Mouse (Mus musculus): ENCODE measurements at regions not wholly inside any gene's neighbourhood (a gene's known extent, or its start where the extent isn't known, plus 50 kb on each side); places are given as distances from the start of the nearest gene placed in this dataset.

DNA sequence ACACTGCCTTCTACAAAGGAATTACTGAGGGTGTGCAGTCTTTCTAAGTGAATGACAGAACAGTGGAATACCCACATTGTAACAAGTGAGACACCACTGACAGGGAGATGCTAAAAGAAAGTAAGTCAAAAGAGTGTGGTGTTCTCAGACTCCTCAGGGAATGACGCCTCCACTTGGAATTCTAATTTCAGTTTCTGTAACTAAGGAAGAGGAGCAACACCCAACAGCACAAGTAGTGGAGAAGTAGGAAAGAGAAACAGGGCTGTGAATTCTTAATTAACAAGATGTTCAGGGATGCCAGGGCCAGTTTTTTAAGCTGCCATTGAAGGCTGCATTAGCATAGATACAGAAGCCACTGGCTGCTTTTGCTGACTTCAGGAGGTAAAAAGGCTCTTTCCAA is 81.4 kb downstream of the Fscb start:
- DNase-seq (ENCODE audit: low read depth, low spot score) = peak; percentile 60

DNA sequence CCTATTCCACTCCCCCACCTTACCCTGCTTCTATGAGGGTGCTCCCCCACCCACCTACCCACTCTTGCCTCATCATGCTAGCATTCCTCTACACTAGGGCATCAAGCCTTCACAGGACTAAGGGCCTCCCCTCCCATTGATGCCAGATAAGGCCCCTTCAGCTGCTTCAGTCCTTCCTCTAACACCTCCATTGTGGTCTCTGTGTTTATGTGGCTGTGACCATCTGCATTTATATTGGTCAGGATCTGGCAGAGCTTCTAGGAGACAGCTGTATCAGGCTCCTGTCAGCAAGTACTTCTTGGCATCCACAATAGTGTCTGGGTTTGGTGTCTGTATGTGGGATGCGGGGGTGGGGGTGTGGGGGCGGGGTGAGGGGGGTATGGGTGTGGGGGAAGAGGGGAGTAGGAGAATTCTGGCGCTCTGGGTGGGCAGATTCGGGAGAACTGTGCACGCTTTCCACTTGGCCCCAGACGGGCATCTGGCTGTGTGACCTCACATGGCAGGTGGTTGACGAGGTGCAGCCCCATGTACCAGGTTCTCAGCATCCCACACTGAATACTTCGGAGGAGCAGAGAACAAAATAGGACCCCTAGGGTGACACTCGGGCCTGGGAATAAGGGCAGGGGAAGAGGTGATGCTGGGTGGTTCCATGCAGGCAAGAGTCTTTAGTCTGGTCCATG is 84.6 kb downstream of the Fscb start:
- DNase-seq (ENCODE audit: low read depth, low spot score) = no peak

DNA sequence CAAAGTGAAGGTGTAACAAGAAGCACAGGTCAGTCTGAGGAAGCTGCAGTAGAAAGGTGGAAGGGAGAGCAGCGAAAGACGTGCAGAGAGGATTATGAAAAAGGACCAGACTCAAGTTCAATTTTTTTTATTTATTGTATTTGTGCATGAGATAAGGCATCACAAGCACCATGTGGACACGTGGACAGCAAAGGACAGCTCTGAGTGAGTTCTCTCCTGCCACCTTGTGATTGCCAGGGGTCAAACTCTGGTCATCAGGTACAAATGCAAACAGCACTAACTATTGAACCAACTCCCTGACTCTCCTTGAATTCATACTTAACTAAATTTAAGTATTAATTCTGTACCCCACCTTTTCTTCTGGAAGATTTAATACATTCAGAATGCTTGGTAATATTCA is 109.5 kb downstream of the Fscb start:
- no peak for DNase-seq (ENCODE audit: low read depth, low spot score)

DNA sequence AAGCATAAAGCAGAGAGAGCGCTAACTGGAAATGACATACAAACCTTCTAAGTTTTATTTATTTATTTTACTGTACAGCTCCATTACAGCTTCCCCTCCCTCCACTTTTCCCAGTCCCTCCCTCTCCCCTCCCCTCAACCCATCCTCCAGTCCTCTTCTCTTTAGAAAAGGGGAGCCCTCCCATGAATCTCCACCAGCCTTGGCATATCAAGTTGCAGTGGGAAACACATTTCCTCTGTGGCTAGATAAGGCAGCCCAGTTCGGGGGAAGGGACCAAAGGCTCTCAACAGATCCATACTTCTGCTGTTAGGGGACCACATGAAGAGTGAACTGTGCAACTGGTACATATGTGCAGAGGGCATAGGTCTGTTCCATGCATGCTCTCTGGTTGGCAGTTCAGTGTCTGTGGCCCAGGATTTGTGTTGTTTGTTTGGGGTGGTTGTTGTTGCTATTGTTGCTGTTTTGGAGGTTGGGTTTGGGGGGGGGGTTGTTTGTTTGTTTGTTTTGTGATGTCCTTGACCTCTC is 112.8 kb downstream of the Fscb start:
- DNase-seq (ENCODE audit: low read depth, low spot score) = no peak

DNA sequence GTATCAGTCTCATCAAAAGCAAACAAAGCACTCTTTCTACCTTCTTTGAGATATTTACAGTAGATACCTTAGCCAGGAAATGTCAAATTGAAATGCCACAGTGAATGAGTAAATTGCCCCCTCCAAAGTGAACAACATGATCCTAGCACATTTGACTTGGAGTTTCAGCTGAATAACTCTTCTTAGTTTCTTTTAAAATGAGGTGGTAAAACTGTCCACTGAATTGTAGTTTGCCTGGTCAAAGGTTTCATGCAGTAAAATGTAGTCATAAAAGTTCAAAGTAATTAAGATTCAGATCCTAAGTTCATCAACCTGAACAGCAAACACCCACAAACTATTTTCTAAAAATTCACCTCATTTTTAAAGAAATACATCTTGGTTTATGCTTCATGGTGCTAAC is 113.8 kb downstream of the Fscb start:
- DNase-seq (ENCODE audit: low read depth, low spot score) = no peak

DNA sequence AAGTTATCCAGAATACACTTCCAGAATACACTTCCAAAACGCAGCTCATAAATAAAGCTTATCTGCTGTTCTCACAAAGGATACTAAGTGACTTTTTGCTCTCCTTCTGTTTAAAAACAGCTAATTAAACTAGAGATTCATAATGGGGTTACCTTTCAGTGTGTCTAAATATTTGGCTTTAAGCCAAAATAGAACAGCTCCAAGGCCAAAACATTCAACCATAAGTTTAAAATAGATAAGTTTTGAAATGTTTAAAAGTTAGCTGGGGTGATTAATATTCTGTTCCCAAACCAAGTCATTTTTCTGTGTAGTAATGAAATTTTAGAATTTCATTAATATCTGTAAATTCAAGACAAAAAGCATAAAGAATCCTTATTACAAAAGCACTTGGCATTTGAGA is 130.7 kb downstream of the Fscb start:
- DNase-seq (ENCODE audit: low read depth, low spot score) = no peak

DNA sequence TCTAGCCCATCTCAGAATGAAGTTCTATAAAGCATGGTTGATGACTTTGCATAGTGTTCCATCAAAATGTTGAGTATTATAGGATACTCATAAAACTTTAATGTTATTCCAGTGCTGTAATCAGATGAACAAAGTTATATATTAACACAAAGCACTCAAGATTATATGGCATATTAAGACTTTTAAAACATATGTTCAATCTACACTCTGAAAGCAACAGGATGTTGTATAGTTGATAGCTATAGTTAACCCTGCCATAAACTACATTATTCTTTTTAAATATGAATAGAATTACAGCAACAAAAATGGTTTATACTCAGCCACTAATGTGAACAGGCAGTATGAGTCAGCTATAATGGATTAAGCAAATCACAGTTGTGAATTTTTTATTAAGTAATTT is 139.3 kb downstream of the Fscb start:
- DNase-seq (ENCODE audit: low read depth, low spot score) = no peak
